Comparison of ENCODE assay signal across 9 mouse cellular contexts in genomic region chr13:35798645-35799044, GRCm38 (mm10).
DNase-seq lines count a peak whose midpoint lies in the region.
"Had no signal": no experiment of that assay in that cellular context is flagged by ENCODE, and none has a peak within 500 bp of the region (broad histone marks: within the 10 kb centered on the region; RNA-seq: fewer than 3 reads in every experiment).

No protein-coding gene starts in this region.

- H3K36me3 ChIP-seq in heart, embryonic 10.5 days = peaks cover 3% of the 10 kb centered on the region; the same call in 1 of the 2 replicates
- H3K36me3 ChIP-seq: neural tube, embryonic 13.5 days had no signal

- no peak overlapping the region for H3K4me3 ChIP-seq in heart, embryonic 10.5 days
- H3K4me3 ChIP-seq: neural tube, embryonic 13.5 days had no signal

- intact Hi-C loops in heart, postnatal 25 days (cut with DNase I) = no loop called here
- intact Hi-C loops in left cerebral cortex, postnatal 14 days (cut with DNase I) = no loop called here

- H3K4me1 ChIP-seq in heart, embryonic 10.5 days = peaks cover 75% of the 10 kb centered on the region

- H3K27ac ChIP-seq in heart, embryonic 10.5 days = peak overlapping the region; percentile 79; the same call in 1 of the 2 replicates
- H3K27ac ChIP-seq: neural tube, embryonic 13.5 days had no signal

- peak; percentile 75 for DNase-seq in heart, embryonic 10.5 days (ENCODE audit: low spot score)
- no peak for DNase-seq in heart, postnatal 25 days (ENCODE audit: low spot score)
- peak; percentile 34 for DNase-seq in urinary bladder, postnatal 25 days (ENCODE audit: low spot score)
- no peak for DNase-seq in urinary bladder, postnatal 10 days (ENCODE audit: low spot score)
- DNase-seq in embryo, embryonic 10 days (ENCODE audit: low spot score) = peak; percentile 57
- DNase-seq in left cerebral cortex, postnatal 14 days (ENCODE audit: low spot score in 2 of 2) = peak; percentile 22 to 61
- peak; percentile 48 for DNase-seq in right cerebral cortex, postnatal 4 days
- DNase-seq in MN1 (ENCODE audit: low spot score) = no peak

- WGBS in heart, embryonic 10.5 days = 57% methylated on average over 9 of the region's 9 CpGs

- H3K9me3 ChIP-seq in heart, embryonic 10.5 days = 0 out of 2 replicates have a peak, but pooled peaks cover 3% of the 10 kb centered on the region
- H3K9me3 ChIP-seq: neural tube, embryonic 13.5 days had no signal

- no peaks in the 10 kb centered on the region for H3K27me3 ChIP-seq in heart, embryonic 10.5 days (ENCODE audit: insufficient read depth, poor library complexity, severe bottlenecking)
- H3K27me3 ChIP-seq: neural tube, embryonic 13.5 days had no signal

Comparison
In these comparisons a context has a peak if more than half of its experiments do, and no peak if none do; other contexts are left out.
1. DNase-seq: peak in heart, embryonic 10.5 days (single experiment), urinary bladder, postnatal 25 days (single experiment), embryo, embryonic 10 days (single experiment), left cerebral cortex, postnatal 14 days (2 of 2) and right cerebral cortex, postnatal 4 days (single experiment); none in heart, postnatal 25 days (single experiment), urinary bladder, postnatal 10 days (single experiment) and MN1 (single experiment).